Mouse (Mus musculus): ENCODE data around the gene Gdpd5. TPM values are rescaled to one million over a fixed set of nuclear protein-coding genes. Genes with fewer than 3 reads are reported as not detected.

Gene Gdpd5
- polyA plus RNA-seq (2015; fragmentation: Nextera tagmentation; extraction: Ambion mirVana): 20.8 and 26.1 TPM in 2 replicates

DNA sequence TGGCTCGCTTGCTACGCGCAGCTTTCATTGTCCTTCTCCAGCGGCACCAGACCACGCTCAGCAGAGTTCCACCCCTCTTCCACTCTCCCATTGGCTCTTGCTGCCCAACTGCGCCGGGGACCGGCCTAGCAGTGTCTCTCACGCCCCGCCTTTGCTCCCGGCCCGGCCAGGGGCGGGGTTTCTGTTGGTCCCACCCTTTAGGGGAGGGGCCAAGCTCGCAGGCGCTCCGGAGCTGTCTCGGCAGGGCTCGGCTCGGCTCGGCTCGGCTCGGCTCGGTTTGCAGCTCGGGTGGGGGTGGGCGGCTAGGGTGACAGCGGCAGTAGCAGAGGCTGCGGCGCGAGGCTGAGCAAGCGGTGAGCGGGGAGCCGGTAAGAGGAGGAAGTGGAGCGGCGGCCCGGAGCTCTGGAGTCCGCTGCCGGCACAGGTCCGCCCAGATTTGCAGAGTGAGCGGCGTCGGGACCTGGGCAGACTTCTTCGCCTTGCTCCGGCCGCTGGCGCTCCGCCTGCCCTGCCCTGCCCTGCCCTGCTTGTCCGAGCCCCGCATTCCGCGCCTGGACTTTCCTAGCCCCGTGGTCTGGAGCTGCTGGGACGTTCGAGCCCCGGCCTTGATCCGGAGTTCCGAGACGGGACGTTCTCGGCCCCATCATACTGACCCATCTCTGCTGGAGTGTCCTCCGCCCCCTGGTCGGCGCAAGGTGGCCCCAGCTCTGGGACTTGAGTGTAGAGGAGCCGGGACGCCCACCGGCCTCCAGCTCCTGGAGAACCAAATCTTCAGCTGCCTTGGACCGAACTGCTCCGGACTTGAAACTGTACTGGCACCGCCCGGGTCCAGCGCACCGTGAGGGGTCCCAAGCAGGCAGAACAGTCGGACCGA, at the start of gene Gdpd5:
Gdpd5 (plus strand) TSS at position 201 of the 874 bp plus-strand sequence.
- H3K4me2 ChIP-seq: peak within 1 kb of the TSS; percentile 89
- peak within 1 kb of the TSS; percentile 94 for H3K27ac ChIP-seq
- H3K4me1 ChIP-seq (replicated peaks): peaks cover 65% of the 10 kb centered on the region
- under 1% methylated on average over 72 of the region's 73 CpGs for WGBS
- peak within 1 kb of the TSS; percentile 80 for H3K4me3 ChIP-seq
- H3K9me3 ChIP-seq (replicated peaks): no peaks in the 10 kb centered on the region
- peak; percentile 96 for ATAC-seq (replicated peaks; ENCODE audit: insufficient number of reproducible peaks, insufficient read depth, low FRiP score, low read depth)
- peak within 1 kb of the TSS; percentile 87 for H3K9ac ChIP-seq
- no peaks in the 10 kb centered on the region for H3K36me3 ChIP-seq
- no peaks in the 10 kb centered on the region for H3K27me3 ChIP-seq

DNA sequence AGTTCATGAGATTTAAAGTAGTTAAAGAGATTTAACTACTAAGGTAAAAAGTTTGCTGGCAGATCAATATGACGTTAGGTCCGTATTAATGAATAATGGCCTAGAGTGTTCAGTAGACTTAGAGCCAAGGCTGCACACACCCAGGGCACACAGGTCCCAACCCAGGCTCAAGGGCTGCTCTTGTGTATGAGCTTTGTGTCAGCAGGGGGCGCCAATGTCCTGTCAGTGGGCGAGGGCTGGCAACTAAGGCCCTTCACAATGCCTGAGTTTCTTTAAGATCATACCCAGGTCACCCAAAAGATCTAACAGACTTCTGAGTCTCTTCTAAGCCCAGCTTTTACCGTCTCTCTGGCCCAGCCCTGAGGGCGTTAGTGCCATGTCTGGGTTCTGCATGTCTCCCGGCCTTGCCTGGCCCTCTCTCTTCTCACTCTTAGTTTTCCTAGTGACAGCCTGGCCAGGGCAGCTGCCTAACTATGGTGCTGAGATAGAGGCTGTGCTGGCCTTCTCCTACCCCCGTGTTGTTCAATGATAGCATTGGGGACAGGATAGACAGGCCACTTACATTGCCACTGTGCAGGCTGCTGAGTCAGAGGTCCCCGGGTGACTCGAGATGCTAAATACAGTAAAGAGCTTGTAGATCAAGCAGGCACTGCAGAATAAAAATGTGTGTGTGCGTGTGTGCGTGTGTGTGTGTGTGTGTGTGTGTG, 48.3 kb upstream of the Gdpd5 start:
- Histone ChIP-seq H3K27me3 (no peaks in the 10 kb centered on the region), H3K27ac (no peak overlapping the region), H3K4me1 (replicated peaks) (peaks cover 3% of the 10 kb centered on the region; the same call in 1 of the 2 replicates), H3K36me3 (no peaks in the 10 kb centered on the region), H3K9ac (no peak overlapping the region), H3K9me3 (replicated peaks) (no peaks in the 10 kb centered on the region), H3K4me2 (no peak overlapping the region), H3K4me3 (no peak overlapping the region)
- 26% methylated on average over 12 of the region's 12 CpGs for WGBS
- peak; percentile 43; the same call in 1 of the 2 replicates for ATAC-seq (replicated peaks; ENCODE audit: insufficient number of reproducible peaks, insufficient read depth, low FRiP score, low read depth)

DNA sequence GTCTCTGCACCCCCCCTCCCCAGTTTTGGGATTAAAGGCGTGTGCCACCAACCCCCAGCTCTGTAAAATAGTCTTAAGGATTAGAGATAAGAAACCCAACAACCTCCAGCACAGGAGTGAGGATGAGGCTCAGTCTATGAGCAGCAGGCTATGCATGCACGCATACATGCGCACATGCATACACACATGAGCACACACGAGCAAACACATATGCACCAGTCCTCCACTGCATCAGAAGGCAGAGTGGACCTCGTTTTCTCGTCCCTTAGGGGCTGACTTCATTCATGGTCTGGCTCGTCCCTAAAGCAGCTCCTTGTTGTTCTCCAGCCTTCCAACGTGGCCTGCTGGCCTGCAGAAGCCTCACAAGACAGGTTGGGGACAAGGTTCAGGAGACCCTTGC, 40.5 kb upstream of the Gdpd5 start:
- no peak overlapping the region for H3K4me2 ChIP-seq
- no peak for ATAC-seq (replicated peaks; ENCODE audit: insufficient number of reproducible peaks, insufficient read depth, low FRiP score, low read depth)
- H3K9me3 ChIP-seq (replicated peaks): no peaks in the 10 kb centered on the region
- H3K9ac ChIP-seq: no peak overlapping the region
- peaks cover 31% of the 10 kb centered on the region for H3K36me3 ChIP-seq
- WGBS: 72% methylated on average over 8 of the region's 8 CpGs
- peaks cover 7% of the 10 kb centered on the region for H3K4me1 ChIP-seq (replicated peaks)
- no peak overlapping the region for H3K4me3 ChIP-seq
- no peaks in the 10 kb centered on the region for H3K27me3 ChIP-seq
- H3K27ac ChIP-seq: no peak overlapping the region

GRCm38 (mm10) chr7:99343577-99343976, 37.6 kb upstream of the Gdpd5 start:
- Histone ChIP-seq H3K4me1 (replicated peaks) (peaks cover 24% of the 10 kb centered on the region), H3K9me3 (replicated peaks) (no peaks in the 10 kb centered on the region), H3K27me3 (no peaks in the 10 kb centered on the region), H3K9ac (no peak overlapping the region), H3K27ac (no peak overlapping the region), H3K36me3 (peaks cover 59% of the 10 kb centered on the region), H3K4me3 (no peak overlapping the region), H3K4me2 (no peak overlapping the region)
- no peak for ATAC-seq (replicated peaks; ENCODE audit: insufficient number of reproducible peaks, insufficient read depth, low FRiP score, low read depth)
- WGBS: 79% methylated on average over 4 of the region's 4 CpGs

DNA sequence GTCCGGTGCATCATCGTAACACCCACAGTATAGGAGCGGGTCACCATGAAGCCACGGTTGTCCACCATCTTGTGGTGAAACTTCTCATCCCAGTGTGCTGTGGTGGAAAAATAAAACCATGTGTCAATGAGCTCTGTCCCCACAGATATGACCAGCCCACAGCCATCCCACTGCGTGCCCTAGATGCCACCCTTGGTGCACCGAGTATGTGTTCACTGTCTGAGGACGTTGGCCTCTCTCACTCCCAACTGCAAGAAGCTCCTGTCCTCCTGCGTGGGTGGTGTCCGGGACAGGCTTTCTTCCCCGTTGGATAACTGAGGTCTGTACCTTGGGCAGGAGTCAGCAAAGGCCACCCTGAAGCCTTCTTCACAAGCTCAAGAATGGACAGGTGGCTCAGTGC, 33.9 kb upstream of the Gdpd5 start:
- H3K27me3 ChIP-seq: no peaks in the 10 kb centered on the region
- no peak overlapping the region for H3K27ac ChIP-seq
- H3K4me2 ChIP-seq: no peak overlapping the region
- peaks cover 50% of the 10 kb centered on the region for H3K4me1 ChIP-seq (replicated peaks)
- ATAC-seq (replicated peaks; ENCODE audit: insufficient number of reproducible peaks, insufficient read depth, low FRiP score, low read depth): no peak
- H3K9me3 ChIP-seq (replicated peaks): no peaks in the 10 kb centered on the region
- H3K9ac ChIP-seq: no peak overlapping the region
- 93% methylated on average over 10 of the region's 10 CpGs for WGBS
- no peak overlapping the region for H3K4me3 ChIP-seq
- peaks cover 63% of the 10 kb centered on the region for H3K36me3 ChIP-seq

GRCm38 (mm10) chr7:99348883-99349282, 32.3 kb upstream of the Gdpd5 start:
- Histone ChIP-seq H3K27me3 (no peaks in the 10 kb centered on the region), H3K9me3 (replicated peaks) (no peaks in the 10 kb centered on the region), H3K4me1 (replicated peaks) (peaks cover 58% of the 10 kb centered on the region), H3K36me3 (peaks cover 57% of the 10 kb centered on the region), H3K4me2 (0 out of 2 replicates have a peak overlapping the region, but pooled peaks have one; percentile 88), H3K27ac (no peak overlapping the region), H3K4me3 (no peak overlapping the region), H3K9ac (no peak overlapping the region)
- WGBS: 92% methylated on average over 26 of the region's 26 CpGs
- ATAC-seq (replicated peaks; ENCODE audit: insufficient number of reproducible peaks, insufficient read depth, low FRiP score, low read depth): no peak

DNA sequence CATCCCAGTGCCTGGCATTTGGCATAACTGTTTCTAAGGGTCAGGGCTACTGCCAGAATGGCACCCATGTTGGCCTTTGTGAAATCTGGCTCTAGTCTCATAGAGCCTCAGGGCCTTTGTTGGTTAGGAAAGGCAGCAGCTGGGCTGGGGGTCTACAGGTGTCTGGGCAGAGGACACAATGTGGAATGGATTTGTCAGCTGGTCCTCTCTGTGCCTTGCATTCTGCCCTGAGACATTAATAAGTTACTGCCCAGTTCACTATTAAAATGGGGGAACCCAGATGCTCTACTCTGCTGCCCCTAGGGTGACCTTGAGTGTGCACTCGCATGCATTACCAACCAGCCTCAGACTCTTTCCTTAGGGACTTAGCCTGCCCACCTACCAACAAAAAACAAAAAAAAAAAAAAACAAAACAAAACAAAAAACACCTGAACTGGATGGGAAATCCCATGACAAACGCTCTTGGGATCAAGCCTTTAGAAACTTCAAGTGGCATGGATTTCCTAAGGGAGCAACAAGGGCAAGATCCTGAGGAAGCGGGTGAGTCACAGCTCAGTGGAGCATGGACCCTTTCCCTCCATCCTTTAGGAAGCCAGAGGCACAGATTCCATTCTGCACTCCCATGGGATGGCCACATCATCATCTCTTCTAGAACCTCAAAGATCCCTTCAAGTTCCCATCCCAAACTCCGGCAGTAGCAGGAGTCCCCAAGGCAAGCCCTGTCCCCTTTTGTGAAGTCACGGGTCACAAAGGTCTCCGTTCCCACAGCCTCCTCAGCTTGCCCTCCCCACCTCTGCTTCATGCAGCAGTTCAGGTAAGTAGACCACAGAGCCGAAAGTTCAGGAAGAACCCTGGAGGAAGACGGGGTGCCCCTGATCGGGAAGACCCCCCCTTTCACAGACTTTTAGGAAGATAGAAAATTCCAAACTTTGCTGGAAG, 31.2 kb upstream of the Gdpd5 start:
- Histone ChIP-seq H3K9me3 (replicated peaks) (no peaks in the 10 kb centered on the region), H3K4me2 (peak overlapping the region; percentile 88), H3K27ac (peak overlapping the region; percentile 100), H3K4me3 (peak overlapping the region; percentile 81), H3K36me3 (peaks cover 45% of the 10 kb centered on the region), H3K27me3 (no peaks in the 10 kb centered on the region), H3K9ac (peak overlapping the region; percentile 93), H3K4me1 (replicated peaks) (peaks cover 67% of the 10 kb centered on the region)
- no peak for ATAC-seq (replicated peaks; ENCODE audit: insufficient number of reproducible peaks, insufficient read depth, low FRiP score, low read depth)
- WGBS: 46% methylated on average over 9 of the region's 9 CpGs

GRCm38 (mm10) chr7:99351104-99351801, 30.0 kb upstream of the Gdpd5 start:
- ATAC-seq (replicated peaks; ENCODE audit: insufficient number of reproducible peaks, insufficient read depth, low FRiP score, low read depth): no peak
- WGBS: 6% methylated on average over 12 of the region's 12 CpGs
- Histone ChIP-seq H3K4me3 (peak overlapping the region; percentile 81), H3K27me3 (no peaks in the 10 kb centered on the region), H3K4me1 (replicated peaks) (peaks cover 69% of the 10 kb centered on the region), H3K27ac (peak overlapping the region; percentile 100), H3K4me2 (peak overlapping the region; percentile 88), H3K9ac (peak overlapping the region; percentile 93), H3K9me3 (replicated peaks) (no peaks in the 10 kb centered on the region), H3K36me3 (peaks cover 33% of the 10 kb centered on the region)

DNA sequence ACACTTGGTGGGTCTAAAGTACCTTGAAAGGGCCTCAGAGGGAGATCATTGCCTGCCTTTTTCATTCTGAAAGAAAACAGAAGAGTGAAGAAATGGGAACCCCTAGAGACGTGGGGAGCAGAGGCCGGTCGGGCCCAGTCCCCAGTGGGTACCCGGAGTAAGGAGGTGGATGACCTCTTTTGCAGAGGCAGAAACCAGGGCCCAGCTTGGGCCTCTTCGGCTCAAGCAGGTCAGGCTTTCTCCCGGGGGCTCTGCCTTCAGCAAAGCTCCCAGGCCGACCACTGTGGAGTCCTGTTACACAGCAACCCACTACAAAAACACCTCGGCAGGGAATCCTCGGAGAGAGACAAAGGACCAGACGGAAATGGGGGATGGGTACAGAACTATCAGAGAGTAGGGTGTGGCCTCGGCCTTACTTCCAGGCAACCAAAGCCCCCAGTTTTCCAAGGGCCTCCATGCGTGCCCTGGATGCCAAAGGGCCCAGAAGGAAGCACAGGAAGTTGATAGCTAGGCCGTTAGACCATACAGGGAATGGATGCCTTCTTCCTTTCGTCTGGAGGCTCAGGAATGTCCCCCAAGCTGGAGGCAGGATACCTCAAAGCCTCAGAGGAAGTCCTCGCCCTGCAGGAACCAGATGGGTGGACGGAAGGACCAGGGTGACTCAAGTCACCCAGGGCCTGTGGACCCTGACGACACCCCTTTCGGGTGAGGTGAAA, 29.3 kb upstream of the Gdpd5 start:
- Histone ChIP-seq H3K4me2 (peak overlapping the region; percentile 88), H3K4me1 (replicated peaks) (peaks cover 72% of the 10 kb centered on the region), H3K27ac (peak overlapping the region; percentile 100), H3K36me3 (peaks cover 26% of the 10 kb centered on the region), H3K9me3 (replicated peaks) (no peaks in the 10 kb centered on the region), H3K4me3 (peak overlapping the region; percentile 81), H3K27me3 (no peaks in the 10 kb centered on the region), H3K9ac (peak overlapping the region; percentile 93)
- no peak for ATAC-seq (replicated peaks; ENCODE audit: insufficient number of reproducible peaks, insufficient read depth, low FRiP score, low read depth)
- WGBS: 3% methylated on average over 18 of the region's 18 CpGs

Measured in heart, embryonic 15.5 days (tissue).